Mouse (Mus musculus): ENCODE measurements around the gene Rbks. TPM values are rescaled to one million over a fixed set of nuclear protein-coding genes. Genes with fewer than 3 reads are reported as not detected.

The Rbks gene
- total RNA-seq (2021), result 1 to 10 TPM; 3.4 to 5.9 TPM
- long read RNA-seq, experiment 1, partial matches to known transcripts, result 0 of 3 reads
- long read RNA-seq, experiment 1, other reads (novel, unspliced or antisense), result 3 of 3 reads
- long read RNA-seq, experiment 2, partial matches to known transcripts, result 0 of 2 reads
- long read RNA-seq, experiment 2, other reads (novel, unspliced or antisense), result 0 of 2 reads

DNA sequence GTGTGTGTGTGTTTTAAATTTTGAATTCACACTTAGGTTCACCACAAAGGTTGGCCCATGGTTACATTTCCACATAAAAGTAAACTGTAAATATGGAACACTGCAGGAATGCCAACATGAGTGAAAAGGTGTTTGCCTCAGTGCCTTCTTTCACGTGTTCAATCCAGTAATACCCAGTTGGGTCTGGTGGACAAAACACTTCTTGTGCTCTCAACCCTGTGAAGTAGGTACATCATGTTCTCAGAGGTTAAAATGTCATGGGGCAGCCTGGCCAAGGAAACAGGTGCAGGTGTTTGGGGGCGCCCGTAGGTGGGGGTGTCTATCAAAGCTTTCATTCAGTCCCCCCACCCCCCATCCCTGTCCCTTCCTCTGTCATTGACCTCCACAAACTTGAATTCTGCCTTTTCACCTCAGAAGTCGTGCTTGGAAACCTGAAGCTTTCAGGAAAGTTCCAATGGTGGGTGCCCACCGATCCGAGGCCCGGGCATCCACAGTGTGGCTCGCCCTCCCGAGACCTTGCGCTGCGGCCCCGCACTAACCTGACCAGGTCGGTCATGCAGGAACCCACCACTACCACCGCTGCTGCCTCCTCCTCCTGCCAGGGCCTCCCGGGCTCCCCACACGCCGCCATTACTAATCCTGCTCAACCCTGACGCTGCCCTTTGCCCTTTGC, at the start of gene Rbks:
Rbks (minus strand) TSS at position 657 of the 673 bp plus-strand sequence.
- no peak for DNase-seq (ENCODE audit: low spot score in 2 of 2)

DNA sequence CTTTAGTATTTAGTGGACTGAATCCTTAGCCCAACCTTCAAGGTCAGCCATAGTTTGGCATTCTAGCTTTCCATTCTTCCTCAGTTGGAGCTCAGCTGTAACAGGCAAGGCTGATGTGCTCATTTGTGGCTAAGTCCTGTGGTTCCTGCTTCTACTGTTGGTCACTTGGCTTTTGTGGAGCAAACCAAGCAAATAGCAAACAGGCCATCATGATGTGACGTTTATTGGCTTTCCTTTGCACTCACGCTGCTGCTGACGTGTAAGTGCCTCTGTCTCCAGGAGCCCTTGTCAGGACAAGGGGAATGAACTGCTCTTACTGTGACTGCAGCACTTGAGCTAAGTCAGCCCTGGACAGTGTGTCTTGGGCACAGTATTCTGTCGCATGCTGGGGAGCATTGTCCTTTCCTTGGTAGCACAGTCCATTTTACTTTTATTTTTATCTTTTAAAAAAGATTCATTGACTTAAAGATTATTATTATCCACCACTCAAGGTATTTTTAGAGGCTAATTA, 45.1 kb upstream of the Rbks start:
- DNase-seq (ENCODE audit: low spot score in 2 of 2), result no peak

DNA sequence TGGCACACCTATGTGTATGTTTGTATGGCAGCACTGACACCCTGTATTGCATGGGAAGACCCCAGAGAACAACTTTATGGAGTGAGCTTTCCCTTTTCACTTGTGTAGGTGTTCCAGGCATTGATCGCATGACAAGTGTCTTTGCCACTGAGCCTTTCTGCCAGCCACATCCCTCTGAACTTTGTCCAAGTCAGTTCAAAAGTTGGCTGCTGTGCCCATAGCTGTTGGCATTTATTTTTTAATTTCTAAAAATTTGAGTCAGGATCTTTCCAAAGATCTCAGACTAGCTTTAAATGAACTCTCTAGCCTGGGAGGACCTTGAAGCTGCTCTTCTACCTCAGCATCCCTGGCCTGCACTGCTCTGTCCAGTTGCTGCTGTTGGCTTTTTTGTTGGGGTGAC, 44.5 kb upstream of the Rbks start:
- DNase-seq (ENCODE audit: low spot score in 2 of 2), result no peak

DNA sequence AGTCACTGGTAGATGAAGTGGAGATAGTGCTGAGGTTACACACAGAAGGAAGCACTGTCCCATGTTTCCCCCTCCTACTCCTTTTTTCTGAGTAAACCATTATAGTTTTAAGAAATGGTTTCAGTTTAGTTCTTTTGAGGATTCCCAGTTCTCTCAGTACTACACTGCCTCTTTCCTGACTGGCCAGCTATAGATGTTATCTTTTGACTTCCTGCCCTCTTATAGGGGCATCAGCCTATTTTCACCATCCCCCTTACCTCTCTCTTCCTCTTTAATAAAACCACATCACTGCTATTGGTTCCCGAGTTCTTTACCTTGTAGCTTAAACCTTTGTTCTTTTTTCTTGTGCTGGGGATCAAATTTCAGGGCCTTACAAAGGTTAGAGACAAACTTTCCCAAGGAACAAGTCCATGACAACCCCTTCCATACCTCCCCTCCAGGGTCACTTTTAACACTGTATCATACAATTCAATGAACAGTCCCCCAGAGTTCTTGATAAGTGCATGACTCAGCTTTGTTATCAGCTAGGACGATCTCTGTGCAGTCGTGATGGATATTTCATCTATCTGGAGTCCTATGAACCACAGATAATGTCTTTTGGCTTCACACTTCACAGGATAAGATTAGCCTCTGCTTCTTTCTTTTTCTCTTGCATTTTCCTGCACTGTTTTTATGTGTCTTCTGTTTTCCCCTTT, 35.4 kb upstream of the Rbks start:
- no peak for DNase-seq (ENCODE audit: low spot score in 2 of 2)

DNA sequence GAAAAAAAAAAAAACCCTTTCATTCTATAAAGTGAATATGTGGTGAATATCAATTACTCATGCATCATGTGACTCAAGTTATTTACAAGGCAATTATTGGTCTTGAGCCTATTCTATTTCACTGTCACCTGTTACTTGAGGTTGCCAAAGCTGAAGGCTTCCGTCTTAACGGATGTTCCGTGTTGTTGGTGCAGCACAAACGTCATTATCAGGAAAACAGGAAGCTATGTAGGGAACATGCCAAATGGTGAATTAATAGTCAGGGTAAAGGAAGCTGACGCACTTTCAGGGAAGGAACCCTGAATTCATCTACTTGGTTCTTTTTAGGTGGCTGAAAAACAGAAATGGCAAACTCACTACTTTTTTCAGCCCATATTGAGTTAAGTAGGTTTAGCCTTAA, 30.0 kb upstream of the Rbks start:
- no peak for DNase-seq (ENCODE audit: low spot score in 2 of 2)

DNA sequence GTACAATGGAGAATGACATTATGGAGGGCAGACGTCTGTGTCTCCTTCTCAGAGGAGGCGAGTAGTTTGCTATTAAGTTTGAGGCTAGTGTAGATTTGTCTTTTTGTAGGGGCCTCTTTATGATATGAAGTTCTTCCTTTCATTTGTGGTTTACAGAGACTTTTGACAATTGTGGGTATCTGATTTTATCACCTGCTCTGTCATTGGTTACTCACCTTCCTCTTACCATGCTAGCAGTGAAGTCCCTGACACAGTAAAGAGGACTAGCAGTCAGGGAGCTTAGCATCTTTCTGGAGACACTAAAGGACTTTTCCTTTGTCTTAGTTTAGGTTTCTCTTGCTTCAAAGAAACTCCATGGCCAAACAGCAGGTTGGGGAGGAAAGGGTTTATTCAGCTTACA, 28.5 kb upstream of the Rbks start:
- no peak for DNase-seq (ENCODE audit: low spot score in 2 of 2)

DNA sequence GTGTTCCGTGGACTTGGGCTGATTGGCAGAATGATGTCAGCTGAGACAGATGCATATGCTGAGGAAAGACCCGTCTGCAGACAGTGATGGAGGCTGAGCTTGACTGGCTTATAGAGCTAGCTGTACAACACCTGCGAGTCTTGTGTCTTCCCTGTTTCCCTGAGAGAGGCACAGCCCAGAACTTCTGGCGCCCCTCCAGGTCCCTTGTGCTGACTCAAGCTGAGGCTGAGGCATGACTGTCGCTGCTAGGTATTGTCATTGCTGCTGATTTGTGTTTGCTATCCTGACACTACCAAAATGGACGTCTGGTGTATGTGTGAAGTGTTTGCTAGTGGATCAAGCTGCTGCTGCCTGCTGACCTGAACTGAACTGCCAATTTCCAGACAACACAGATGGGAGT, 27.1 kb upstream of the Rbks start:
- DNase-seq (ENCODE audit: low spot score in 2 of 2), result no peak

DNA sequence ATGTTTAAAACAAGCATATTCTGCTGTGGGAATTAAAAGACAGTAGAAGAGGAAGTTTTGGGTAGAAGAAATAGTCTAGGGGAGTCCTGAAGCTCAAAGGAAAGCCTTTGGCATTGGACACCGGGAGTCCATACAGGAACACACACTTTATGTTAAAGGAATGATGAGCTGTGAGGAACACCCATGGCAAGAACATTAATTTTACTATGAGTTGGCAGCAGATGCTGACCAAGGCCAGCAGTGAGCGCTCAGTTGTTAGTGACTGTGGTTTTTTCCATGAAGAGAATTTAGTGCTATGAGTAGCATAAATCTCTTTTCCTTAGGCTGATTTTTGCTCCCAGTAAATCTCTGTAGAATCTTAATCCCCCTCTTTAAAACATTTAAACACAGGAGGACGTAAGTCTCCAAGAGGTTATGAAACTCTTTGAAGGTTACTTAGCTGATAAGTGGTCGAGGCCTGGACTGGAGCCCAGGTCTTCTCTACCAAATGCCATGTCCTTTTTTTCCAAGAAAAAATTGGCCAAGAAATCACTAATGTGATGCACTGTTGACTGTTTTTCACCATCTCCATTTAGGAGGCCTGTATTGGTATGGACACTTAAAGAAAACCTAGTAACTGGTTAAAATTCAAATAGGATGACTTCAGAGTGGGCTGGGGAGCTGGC, 18.2 kb upstream of the Rbks start:
- DNase-seq (ENCODE audit: low spot score in 2 of 2), result no peak

DNA sequence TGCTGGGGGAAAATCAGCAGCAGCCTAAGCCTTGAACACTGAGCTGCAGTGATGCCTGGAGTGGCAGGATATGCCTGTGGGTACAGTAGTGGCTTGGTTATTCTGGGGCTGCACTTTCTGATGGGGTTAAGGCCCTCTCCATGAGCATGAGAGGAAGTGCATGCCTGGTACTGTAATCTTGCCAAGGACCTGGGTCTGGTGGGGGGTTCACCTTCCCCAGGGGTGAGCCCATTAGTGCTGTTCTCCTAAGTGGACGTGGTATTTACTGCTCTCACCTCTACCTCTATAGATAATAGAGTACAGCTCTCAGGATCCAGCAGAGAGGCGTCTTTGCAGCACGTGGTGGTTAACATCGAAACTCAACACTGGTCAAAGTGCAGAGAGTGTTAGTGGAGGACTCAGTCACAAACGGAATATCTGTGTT, 16.4 kb upstream of the Rbks start:
- no peak for DNase-seq (ENCODE audit: low spot score in 2 of 2)

DNA sequence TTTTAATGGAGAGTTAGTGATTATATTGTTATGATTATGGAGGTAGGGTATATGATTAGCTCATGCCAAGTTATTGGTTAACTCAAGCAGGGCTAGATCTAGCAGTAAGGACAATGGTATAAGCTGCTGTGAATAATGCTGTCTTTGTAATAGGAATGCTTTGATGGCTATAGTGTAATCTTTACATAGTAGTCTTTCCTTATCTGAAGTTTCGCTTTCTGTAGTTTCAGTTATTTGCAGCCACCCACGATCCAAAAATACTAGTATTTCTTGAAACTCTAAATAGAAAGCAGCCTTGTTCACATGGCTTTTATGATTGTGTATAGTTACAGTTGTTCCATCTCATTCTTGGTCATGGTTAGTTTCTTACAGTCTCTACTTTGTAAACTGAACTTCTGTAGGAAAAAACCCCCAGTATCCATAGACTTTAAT, 15.9 kb upstream of the Rbks start:
- DNase-seq (ENCODE audit: low spot score in 2 of 2), result no peak

DNA sequence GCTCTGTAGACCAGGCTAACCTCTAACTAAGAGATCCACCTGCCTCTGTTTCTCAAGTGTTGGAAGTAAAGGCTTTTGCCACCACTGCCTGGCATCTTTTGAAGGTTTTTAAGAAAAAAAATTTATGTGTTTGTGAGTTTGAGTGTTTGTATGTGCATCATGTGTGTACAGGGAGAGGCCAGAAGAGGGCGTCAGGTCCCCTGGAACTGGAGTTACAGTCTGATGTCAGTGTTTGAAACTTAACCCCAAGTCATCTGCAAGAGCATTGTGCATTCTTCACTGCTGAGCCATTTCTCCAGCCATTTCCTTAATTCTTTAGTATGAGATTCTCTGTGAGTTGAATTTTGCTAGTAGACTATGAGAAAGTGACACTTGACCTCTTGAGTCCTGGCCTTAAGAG, 12.0 kb upstream of the Rbks start:
- no peak for DNase-seq (ENCODE audit: low spot score in 2 of 2)

DNA sequence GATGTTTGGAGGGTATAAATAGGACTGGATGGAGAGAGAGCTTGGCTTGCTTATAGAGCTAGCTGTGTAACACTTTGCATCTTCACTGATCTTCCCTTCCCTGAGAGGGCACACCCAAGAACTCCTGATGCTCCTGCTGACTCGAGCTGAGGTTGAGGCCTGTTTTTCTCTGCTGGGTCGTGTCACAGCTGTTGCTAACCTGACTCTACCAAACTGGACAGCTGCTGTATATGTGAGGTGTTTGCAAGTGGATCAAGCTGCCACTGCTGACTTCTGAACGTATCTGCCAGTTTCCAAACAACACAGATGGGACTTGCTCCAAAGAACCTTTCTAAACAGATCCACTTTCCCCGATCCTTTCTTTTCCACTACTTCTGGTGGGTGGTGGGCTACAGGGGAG, 9.4 kb upstream of the Rbks start:
- no peak for DNase-seq (ENCODE audit: low spot score in 2 of 2)

DNA sequence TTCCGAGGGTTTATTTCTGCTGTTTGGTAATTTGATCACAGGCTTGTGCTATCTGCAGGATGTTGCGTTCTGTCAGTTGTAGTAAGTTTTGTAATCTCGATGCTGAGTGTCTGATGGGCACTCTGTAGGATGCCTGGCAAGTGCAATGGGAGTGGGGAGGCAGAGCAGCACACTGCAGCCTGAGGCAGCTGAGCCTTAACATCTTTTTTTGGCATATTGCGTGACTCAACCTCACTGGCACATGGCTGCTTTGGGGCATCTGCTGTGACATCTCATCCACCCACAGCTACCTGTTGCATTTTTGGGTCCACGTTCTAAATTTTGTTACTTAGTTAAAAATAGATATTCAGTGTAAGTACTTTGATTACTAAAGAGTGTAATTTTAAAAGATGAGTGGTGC, 7.5 kb upstream of the Rbks start:
- peak; percentile 34 to 61 for DNase-seq (ENCODE audit: low spot score in 2 of 2)

DNA sequence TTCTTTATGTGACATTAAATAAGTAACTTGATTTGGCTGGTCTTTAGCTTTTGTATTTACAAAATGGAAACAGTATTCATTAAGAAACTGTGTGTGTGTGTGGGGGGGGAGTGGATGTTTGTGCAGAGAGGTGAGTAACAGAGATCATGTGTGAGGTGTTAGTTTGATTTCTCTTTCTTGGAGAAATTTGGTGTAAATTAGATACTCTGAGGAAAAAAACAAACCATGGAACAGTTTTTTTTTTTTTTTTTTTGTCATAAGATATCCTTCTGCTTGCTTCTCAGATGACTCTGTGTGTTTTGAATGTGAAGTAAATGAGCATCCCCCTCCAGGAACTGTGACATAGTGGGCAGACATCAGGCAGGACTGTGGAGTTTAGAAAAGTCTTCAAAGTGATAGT, 2.0 kb upstream of the Rbks start:
- DNase-seq (ENCODE audit: low spot score in 2 of 2), result no peak

DNA sequence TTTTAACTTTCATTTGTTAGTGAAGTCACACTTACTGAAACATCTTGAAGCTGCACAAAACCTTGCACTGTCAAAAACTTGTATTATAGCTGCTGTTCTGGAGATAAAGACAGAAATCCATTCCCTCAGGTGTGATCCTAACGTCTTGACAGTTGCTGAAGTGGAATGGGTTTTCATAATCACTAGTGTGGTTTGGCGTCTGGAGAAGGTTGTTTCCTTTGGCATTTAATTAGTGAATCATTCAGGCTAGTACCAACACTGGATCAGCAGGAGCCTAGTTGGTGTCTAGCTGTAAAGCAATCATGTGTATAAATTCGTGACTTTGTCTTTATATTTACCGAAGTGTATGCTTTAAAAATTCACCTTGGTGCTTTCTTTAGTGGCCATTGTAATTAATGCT, 1.5 kb upstream of the Rbks start:
- DNase-seq (ENCODE audit: low spot score in 2 of 2), result no peak

DNA sequence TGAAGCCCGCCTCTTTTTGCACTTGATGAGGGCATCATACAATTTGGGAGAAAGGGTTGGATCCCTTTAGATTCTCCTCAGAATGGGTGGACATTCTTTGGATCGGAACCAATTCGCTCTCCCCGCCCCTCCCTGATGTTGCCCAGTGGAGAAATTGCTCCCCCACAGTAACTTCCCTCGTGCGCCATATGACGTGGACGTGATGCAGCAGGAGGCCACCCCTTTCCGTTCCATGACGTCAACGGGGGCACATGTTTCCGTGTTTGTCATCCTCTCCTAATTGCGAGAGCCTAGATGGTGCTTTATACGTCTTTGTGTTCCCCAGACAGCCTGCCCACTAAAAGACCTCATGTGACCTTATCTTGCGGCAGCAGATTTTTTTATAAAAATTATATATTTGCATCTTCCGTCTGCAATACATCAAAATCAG, 885 bp upstream of the Rbks start:
- peak; percentile 79 to 89 for DNase-seq (ENCODE audit: low spot score in 2 of 2)

DNA sequence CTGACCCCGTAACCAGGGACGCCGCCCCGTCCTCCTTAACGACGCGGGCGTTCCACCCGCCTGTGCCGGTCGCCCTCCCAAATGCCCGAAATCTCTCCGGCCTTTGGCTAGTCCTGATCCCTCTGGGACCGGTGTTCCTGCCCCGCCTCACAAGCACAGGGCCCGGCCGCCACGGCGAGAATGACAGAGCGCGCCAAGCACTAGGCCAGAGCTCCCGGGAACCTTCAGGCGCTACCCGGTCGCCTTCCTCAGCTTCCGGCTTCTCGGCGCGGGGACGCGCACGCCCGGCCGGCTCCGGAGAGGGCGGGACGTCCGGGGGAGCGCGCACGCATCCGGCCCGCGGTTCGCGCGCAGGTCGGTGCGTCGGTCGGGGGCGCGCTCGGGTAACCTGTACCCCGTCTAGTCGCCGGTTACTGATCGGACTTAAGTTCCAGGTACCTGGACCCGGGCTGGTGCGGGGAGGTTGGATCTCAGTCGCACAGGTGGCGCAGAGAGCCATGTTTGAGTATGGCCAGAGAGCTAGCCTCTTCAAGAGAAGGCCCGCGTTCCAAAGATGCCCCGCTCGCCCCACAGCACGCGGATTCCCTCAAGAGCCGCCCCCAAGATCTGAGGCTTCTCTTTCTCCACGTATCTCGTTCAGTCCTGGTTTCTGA, 343 bp upstream of the Rbks start, which contains the start of gene Babam2:
Babam2 (plus strand) TSS at position 41 of the 653 bp plus-strand sequence.
- peak; percentile 89 to 91 for DNase-seq (ENCODE audit: low spot score in 2 of 2)

DNA sequence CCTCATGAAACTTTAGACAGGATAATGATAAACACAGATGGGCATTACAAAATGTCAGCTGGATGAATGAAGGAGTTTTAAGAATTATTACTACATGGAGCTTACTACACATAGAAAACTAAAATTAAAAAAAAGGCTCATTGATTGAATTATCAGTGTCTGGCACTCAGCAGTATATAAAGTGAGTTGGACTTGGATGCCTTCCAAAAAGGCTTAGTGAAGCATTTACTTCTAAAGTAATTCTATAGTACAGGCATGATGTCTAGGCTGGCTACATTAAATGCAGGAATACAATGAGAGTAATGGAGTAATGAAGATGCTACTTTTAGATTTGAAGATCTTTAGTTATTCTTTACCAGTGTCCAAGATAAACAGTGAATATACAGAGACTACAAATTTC, 4.2 kb downstream of the Rbks start:
- no peak for DNase-seq (ENCODE audit: low spot score in 2 of 2)

DNA sequence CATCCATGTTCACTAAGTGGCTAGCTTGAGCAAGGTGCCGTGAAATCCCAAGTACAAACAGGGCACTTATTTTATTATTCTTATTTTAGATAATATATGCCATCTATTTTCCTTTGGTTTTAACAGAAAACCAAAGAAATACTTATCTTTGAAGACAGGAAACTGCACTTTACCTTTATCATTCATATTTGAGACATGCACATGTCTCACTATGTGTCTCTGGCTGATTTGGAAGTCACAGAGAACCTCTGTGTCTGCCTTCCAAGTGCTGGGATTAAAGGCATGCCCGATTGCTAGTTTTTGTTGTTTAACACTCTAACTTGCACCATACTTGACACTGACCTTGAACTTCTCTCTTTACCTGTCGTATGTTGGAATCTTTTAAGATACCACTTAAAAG, 9.5 kb downstream of the Rbks start:
- no peak for DNase-seq (ENCODE audit: low spot score in 2 of 2)

DNA sequence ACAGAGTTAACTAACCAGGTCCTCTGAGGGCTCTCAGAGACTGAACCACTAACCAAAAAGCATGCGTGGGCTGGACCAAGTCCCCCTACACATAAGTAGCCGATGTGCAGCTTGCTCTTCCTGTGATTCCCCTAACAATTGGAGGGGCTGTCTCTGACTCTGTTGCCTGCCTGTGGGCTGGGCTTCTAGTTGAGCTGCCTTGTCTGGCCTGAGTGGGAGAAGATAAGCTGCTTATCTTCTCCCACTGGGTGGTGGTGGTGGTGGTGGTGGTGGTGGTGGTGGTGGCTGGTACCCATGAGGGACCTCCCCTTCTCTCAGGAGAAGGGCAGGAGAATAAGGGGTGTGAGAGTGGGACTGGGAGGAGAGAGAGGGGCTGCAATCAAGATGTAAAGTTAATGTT, 11.4 kb downstream of the Rbks start:
- DNase-seq (ENCODE audit: low spot score in 2 of 2), result no peak

DNA sequence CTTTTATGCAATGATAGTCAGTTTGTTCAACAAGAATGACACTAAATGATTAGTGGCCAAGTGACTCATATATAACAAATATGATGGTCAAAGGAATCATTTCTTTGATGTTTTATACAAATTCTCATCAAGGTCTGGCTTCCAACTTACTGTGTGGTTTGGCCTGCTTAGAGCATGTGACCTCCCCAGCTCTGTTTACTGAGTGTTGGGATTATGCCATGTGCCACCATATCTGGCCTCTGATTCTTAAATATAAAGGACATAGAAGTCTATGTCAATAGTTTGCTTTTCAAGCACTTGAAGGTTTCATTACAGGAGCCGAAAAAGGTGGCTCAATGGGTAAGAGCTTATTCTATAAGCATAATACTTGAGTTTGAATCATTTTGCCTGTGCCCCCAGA, 15.1 kb downstream of the Rbks start:
- no peak for DNase-seq (ENCODE audit: low spot score in 2 of 2)
